Mouse (Mus musculus): ENCODE measurements around the gene Apobr. TPM values are rescaled to one million over a fixed set of nuclear protein-coding genes. Genes with fewer than 3 reads are reported as not detected.
A peak's percentile ranks its signal among the peaks of the same experiment; 100 is the strongest.

Gene Apobr
- polyA plus RNA-seq (2015; fragmentation: Nextera tagmentation; extraction: Ambion mirVana) = 0.32 and 0.38 TPM in 2 replicates

- peak within 1 kb of the TSS; percentile 63 for H3K4me2 ChIP-seq
- peaks cover 13% of the 10 kb centered on the region; the same call in 1 of the 2 replicates for H3K27me3 ChIP-seq (replicated peaks)
- H3K27ac ChIP-seq = peak within 1 kb of the TSS; percentile 92
- H3K4me3 ChIP-seq = peak within 1 kb of the TSS; percentile 74
- no peak within 1 kb of the TSS for H3K9ac ChIP-seq
- no peak for ATAC-seq (replicated peaks)
- H3K9me3 ChIP-seq = no peaks in the 10 kb centered on the region
- peaks cover 16% of the 10 kb centered on the region for H3K4me1 ChIP-seq
- WGBS = 83% methylated on average over 8 of the region's 8 CpGs
- H3K36me3 ChIP-seq (replicated peaks) = no peaks in the 10 kb centered on the region
Measured at GRCm38 (mm10) chr7:126584506-126584977, at the start of gene Apobr. Apobr (plus strand) TSS chr7:126584942.

DNA sequence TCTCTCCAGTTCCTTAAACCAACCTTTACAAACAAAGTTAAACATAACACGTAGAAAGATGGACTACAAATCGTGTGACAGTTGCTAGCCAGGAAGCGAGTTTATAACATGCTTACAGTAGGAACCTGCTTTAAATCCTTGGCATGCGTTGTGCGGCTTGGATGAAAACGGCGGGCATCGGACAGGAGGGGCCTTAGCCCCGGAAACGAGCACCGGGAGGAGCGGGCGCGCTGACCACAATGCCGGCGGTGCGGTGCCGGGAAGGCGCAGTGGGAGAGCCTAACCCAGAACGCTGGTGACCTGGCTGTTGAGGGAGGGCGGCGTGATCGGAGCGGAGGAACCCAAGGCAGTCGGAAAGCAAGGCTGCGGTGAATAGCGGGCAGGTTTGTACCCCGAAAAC is 49.0 kb upstream of the Apobr start:
- H3K36me3 ChIP-seq (replicated peaks) = no peaks in the 10 kb centered on the region
- H3K27me3 ChIP-seq (replicated peaks) = peaks cover 6% of the 10 kb centered on the region; the same call in 1 of the 2 replicates
- ATAC-seq (replicated peaks) = no peak
- H3K4me3 ChIP-seq = peak overlapping the region; percentile 46
- H3K9ac ChIP-seq = peak overlapping the region; percentile 49
- 1% methylated on average over 28 of the region's 28 CpGs for WGBS
- no peak overlapping the region for H3K27ac ChIP-seq
- H3K4me2 ChIP-seq = peak overlapping the region; percentile 91
- H3K4me1 ChIP-seq = peaks cover 11% of the 10 kb centered on the region
- H3K9me3 ChIP-seq = no peaks in the 10 kb centered on the region

DNA sequence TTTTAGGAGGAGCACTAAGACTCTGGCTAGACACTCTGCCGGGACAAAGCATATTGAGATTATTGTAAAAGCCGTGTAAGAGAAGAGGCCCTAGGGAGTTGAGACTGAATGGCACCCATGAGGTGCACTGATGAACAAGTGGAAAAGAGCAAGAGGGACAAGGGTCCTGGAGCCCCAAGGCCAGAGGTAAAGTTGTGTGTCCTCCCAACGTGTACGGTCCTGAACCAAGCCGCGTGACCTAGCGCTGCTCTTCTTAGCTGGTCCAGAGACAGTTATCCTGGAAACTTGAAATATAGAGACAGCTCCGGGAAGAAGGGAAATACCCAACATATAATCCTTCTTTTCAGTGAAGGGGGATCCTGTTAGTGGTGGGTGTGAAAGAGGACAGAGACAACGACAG is 48.3 kb upstream of the Apobr start:
- H3K9ac ChIP-seq = peak overlapping the region; percentile 49; the same call in 1 of the 2 replicates
- H3K4me2 ChIP-seq = peak overlapping the region; percentile 91
- peak overlapping the region; percentile 46 for H3K4me3 ChIP-seq
- H3K36me3 ChIP-seq (replicated peaks) = no peaks in the 10 kb centered on the region
- no peak overlapping the region for H3K27ac ChIP-seq
- H3K9me3 ChIP-seq = no peaks in the 10 kb centered on the region
- H3K4me1 ChIP-seq = peaks cover 11% of the 10 kb centered on the region
- H3K27me3 ChIP-seq (replicated peaks) = peaks cover 6% of the 10 kb centered on the region; the same call in 1 of the 2 replicates
- WGBS = 48% methylated on average over 9 of the region's 9 CpGs
- ATAC-seq (replicated peaks) = no peak

DNA sequence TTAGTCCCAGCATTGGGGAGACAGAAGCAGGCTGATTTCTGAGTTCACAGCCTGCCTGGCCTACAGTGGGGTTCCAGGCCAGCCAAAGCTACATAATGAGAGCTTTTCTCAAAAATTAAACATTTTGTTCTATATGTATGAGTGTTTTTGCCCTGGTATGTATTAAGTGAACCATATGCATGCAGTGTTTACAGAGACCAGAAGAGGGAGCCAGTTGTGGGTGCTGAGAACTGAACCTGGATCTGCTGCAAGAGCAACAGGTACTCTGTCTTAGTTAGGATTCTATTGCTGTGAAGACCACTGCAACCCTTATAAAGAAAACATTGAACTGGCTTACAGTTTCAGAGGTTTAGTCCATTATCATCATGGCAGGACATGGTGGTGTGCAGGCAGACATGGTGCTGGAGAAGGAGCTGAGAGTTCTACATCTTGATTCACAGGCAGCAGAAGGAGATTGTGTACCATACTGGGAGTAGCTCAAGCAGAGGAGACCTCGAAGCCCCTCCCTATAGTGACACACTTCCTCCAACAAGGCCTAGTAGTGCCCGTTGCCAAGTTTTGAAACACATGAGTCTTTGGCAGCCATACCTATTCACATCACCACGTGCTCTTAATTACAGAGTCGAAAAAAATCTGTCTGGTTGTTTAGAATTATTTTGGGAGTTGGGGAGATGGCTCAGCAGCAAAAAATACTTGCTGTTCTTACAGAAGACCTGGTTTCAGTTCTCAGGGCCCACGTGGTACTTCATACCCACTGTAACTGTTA is 46.7 kb upstream of the Apobr start:
- 73% methylated on average over 5 of the region's 5 CpGs for WGBS
- H3K9ac ChIP-seq = no peak overlapping the region
- no peak overlapping the region for H3K4me2 ChIP-seq
- H3K4me3 ChIP-seq = no peak overlapping the region
- no peaks in the 10 kb centered on the region for H3K36me3 ChIP-seq (replicated peaks)
- H3K27ac ChIP-seq = no peak overlapping the region
- no peak for ATAC-seq (replicated peaks)
- peaks cover 11% of the 10 kb centered on the region for H3K4me1 ChIP-seq
- H3K9me3 ChIP-seq = no peaks in the 10 kb centered on the region
- H3K27me3 ChIP-seq (replicated peaks) = peaks cover 6% of the 10 kb centered on the region; the same call in 1 of the 2 replicates

- no peaks in the 10 kb centered on the region for H3K4me1 ChIP-seq
- WGBS = 91% methylated on average over 1 of the region's 1 CpGs
- no peak overlapping the region for H3K27ac ChIP-seq
- peaks cover 6% of the 10 kb centered on the region; the same call in 1 of the 2 replicates for H3K27me3 ChIP-seq (replicated peaks)
- no peak overlapping the region for H3K4me3 ChIP-seq
- peaks cover 14% of the 10 kb centered on the region; the same call in 1 of the 2 replicates for H3K36me3 ChIP-seq (replicated peaks)
- no peak overlapping the region for H3K9ac ChIP-seq
- no peak for ATAC-seq (replicated peaks)
- H3K4me2 ChIP-seq = no peak overlapping the region
- no peaks in the 10 kb centered on the region for H3K9me3 ChIP-seq
Measured at GRCm38 (mm10) chr7:126541661-126542060, 43.1 kb upstream of the Apobr start.

GRCm38 (mm10) chr7:126545631-126546030 is 39.1 kb upstream of the Apobr start:
- no peaks in the 10 kb centered on the region for H3K4me1 ChIP-seq
- no peaks in the 10 kb centered on the region for H3K9me3 ChIP-seq
- WGBS = 90% methylated on average over 2 of the region's 2 CpGs
- H3K4me2 ChIP-seq = no peak overlapping the region
- no peak for ATAC-seq (replicated peaks)
- no peak overlapping the region for H3K27ac ChIP-seq
- no peaks in the 10 kb centered on the region for H3K27me3 ChIP-seq (replicated peaks)
- no peak overlapping the region for H3K9ac ChIP-seq
- peaks cover 51% of the 10 kb centered on the region for H3K36me3 ChIP-seq (replicated peaks)
- no peak overlapping the region for H3K4me3 ChIP-seq

GRCm38 (mm10) chr7:126554796-126555195 is 29.9 kb upstream of the Apobr start:
- no peak overlapping the region for H3K4me2 ChIP-seq
- H3K27ac ChIP-seq = no peak overlapping the region
- no peaks in the 10 kb centered on the region for H3K4me1 ChIP-seq
- H3K36me3 ChIP-seq (replicated peaks) = peaks cover 88% of the 10 kb centered on the region
- 100% methylated on average over 1 of the region's 1 CpGs for WGBS
- no peaks in the 10 kb centered on the region for H3K27me3 ChIP-seq (replicated peaks)
- no peak overlapping the region for H3K4me3 ChIP-seq
- H3K9ac ChIP-seq = no peak overlapping the region
- ATAC-seq (replicated peaks) = no peak
- no peaks in the 10 kb centered on the region for H3K9me3 ChIP-seq

DNA sequence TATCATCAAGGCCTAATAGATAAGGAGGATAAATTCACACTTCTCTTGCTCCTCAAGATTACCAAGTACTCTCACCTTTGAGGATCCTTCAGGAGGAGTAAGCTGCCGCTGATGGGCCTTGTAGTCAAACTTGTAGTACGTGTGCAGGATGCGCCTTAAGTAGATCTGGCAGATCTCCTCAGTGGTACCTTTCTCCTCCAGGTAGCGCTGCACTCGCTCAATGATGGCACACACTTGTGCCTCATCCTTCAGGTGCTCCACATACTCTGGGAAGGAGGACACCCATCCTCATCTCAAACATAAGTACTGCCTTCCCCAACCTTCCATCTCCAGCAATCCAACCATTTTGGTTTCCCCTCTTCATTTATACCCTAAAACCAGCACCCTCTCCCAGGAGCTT is 28.1 kb upstream of the Apobr start:
- Histone ChIP-seq H3K36me3 (replicated peaks) (peaks cover 85% of the 10 kb centered on the region), H3K4me3 (no peak overlapping the region), H3K4me1 (no peaks in the 10 kb centered on the region), H3K27me3 (replicated peaks) (no peaks in the 10 kb centered on the region), H3K9me3 (no peaks in the 10 kb centered on the region), H3K27ac (no peak overlapping the region), H3K9ac (no peak overlapping the region), H3K4me2 (no peak overlapping the region)
- WGBS = 95% methylated on average over 5 of the region's 5 CpGs
- ATAC-seq (replicated peaks) = no peak

DNA sequence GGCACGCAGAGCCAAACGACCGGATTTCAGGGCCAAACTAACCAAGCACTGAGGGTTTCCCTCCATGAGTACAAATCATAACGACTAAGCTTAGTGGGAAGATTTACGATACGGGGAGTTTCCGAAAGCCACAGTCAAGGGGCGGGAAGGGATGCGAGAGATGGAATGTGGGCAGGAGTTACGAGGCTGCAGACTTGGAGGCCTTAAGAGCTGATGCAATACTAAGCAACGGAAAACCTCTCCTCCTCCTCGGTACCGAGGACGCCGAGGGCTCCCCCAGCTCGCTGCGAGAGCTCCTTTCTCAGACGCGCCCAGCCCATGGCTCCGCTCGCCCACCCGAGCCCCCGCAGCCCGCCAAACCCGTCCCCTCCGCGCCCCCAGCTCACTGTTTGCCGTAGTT is 19.0 kb upstream of the Apobr start:
- peak overlapping the region; percentile 85 for H3K27ac ChIP-seq
- H3K4me2 ChIP-seq = peak overlapping the region; percentile 71
- H3K27me3 ChIP-seq (replicated peaks) = no peaks in the 10 kb centered on the region
- WGBS = 1% methylated on average over 28 of the region's 28 CpGs
- H3K4me1 ChIP-seq = peaks cover 11% of the 10 kb centered on the region
- peak overlapping the region; percentile 87 for H3K9ac ChIP-seq
- H3K4me3 ChIP-seq = peak overlapping the region; percentile 99
- ATAC-seq (replicated peaks) = peak; percentile 46
- H3K9me3 ChIP-seq = no peaks in the 10 kb centered on the region
- peaks cover 32% of the 10 kb centered on the region for H3K36me3 ChIP-seq (replicated peaks)

DNA sequence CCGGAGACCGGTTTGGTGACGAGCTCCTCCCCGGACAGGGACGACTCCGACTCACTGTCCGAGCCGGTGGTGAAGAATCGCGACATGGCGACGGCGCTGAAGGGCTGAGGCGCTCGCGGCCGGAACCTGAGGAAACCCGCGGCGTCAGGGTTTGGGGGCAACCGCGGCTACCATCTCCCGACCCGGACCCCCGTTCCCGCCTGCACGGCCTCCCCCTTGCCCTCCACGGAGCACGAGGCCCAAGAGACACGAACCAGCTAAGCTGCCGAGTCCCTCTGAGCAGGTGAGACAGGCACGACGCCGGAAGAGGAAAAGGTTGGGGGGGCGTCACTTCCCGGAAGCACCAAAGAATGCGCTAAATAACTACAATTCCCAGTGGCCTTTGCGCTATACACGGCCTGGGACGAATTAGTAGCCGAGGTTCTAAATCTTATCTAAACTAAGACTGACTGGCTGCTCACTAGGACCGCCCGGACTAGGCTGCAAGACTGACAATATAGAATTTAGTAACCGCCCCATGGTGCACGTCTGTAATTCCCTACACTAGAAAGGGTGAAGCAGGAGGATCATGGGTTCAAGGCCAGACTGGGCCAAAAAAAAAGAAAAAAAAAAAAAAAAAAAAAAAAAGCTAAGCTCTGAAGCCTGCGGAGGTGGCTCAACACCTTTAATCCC is 18.5 kb upstream of the Apobr start, which contains the start of gene Eif3c:
Gene Eif3c (minus strand): TSS at position 318 of the 672 bp plus-strand sequence.
- Histone ChIP-seq H3K27ac (peak within 1 kb of the TSS; percentile 85), H3K9ac (peak within 1 kb of the TSS; percentile 87), H3K4me2 (peak within 1 kb of the TSS; percentile 71), H3K4me3 (peak within 1 kb of the TSS; percentile 99), H3K4me1 (peaks cover 11% of the 10 kb centered on the region), H3K9me3 (no peaks in the 10 kb centered on the region), H3K27me3 (replicated peaks) (no peaks in the 10 kb centered on the region), H3K36me3 (replicated peaks) (peaks cover 27% of the 10 kb centered on the region)
- ATAC-seq (replicated peaks) = peak; percentile 96
- WGBS = under 1% methylated on average over 46 of the region's 46 CpGs

DNA sequence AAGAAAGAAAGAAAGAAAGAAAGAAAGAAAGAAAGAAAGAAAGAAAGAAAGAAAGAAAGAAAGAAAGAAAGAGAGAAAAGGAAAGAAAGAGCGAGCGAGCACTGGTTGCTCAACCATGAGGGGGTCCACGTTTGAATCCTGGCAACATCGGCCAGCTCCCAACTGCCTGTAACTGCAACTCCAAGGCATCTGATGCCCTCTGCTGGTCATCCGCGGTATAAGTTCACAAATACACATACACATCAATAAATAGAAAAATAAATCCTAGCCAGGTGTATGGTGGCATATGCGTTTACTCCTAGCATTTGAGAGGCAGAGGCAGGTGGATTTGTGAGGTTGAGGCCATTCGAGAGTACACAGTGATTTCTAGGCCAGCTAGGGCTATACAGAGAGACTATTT is 7.8 kb upstream of the Apobr start:
- Histone ChIP-seq H3K4me2 (no peak overlapping the region), H3K4me1 (peaks cover 10% of the 10 kb centered on the region), H3K9me3 (no peaks in the 10 kb centered on the region), H3K36me3 (replicated peaks) (peaks cover 5% of the 10 kb centered on the region; the same call in 1 of the 2 replicates), H3K27ac (no peak overlapping the region), H3K4me3 (no peak overlapping the region), H3K27me3 (replicated peaks) (no peaks in the 10 kb centered on the region), H3K9ac (no peak overlapping the region)
- WGBS = 49% methylated on average over 8 of the region's 8 CpGs
- no peak for ATAC-seq (replicated peaks)

DNA sequence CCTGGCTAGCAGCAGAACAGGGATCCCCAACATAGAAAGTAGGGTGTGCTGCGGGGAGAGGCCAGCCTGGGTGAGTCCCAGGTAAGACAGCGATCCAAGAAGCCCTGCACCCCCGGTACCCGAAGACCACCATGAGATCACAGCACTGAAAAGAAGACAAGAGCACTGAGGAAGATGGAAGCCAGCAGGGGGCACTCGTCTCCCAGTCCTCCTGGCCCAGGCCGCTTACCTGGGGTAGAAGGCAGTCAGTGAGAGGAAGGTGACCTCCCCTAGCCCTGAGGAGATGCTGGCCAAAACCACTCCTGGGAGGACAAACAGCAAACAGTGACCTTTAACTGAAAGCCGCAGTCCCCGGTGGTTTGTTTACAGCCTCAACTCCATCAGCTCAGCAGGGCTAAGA is 5.6 kb upstream of the Apobr start:
- Histone ChIP-seq H3K4me3 (no peak overlapping the region), H3K27me3 (replicated peaks) (no peaks in the 10 kb centered on the region), H3K9me3 (no peaks in the 10 kb centered on the region), H3K4me1 (peaks cover 16% of the 10 kb centered on the region), H3K4me2 (no peak overlapping the region), H3K36me3 (replicated peaks) (no peaks in the 10 kb centered on the region; the same call in 1 of the 2 replicates), H3K9ac (no peak overlapping the region), H3K27ac (no peak overlapping the region)
- ATAC-seq (replicated peaks) = no peak
- 60% methylated on average over 8 of the region's 8 CpGs for WGBS
